Mouse (Mus musculus) midbrain, embryonic 12.5 days (tissue): ENCODE measurements around the gene Pik3ca. TPM values are rescaled to one million over a fixed set of nuclear protein-coding genes. Genes with fewer than 3 reads are reported as not detected.

ENCODE experiments used
- ATAC-seq: fragments of 200-750 bp; cut with Nextera tagmentation; 2 replicates; pipeline ENCODE4 v1.8.0; 2017; ENCODE audit warnings: low read depth, moderate TSS enrichment, moderate library complexity; ENCODE audit not compliant: low FRiP score
- H3K27ac ChIP-seq: fragments of 300-500 bp; sonication (generic); replicated peaks from 2 replicates; pipeline ENCODE4 v1.5.1; 2016; ENCODE audit warnings: mild to moderate bottlenecking
- H3K27me3 ChIP-seq: fragments of 300-500 bp; sonication (generic); 2 replicates; pipeline ENCODE4 v1.6.1; 2016; ENCODE audit warnings: mild to moderate bottlenecking
- H3K36me3 ChIP-seq: fragments of 300-500 bp; sonication (generic); 2 replicates; pipeline ENCODE4 v1.6.1; 2016
- H3K4me1 ChIP-seq: fragments of 300-500 bp; sonication (generic); 2 replicates; pipeline ENCODE4 v1.6.1; 2016
- H3K4me2 ChIP-seq: fragments of 300-500 bp; sonication (generic); replicated peaks from 2 replicates; pipeline ENCODE4 v1.6.1; 2016; ENCODE audit warnings: mild to moderate bottlenecking, moderate library complexity
- H3K4me3 ChIP-seq: fragments of 300-500 bp; sonication (generic); 2 replicates; pipeline ENCODE4 v1.5.1; 2016; ENCODE audit warnings: mild to moderate bottlenecking
- H3K9ac ChIP-seq: fragments of 300-500 bp; sonication (generic); replicated peaks from 2 replicates; pipeline ENCODE4 v1.6.1; 2016; ENCODE audit warnings: mild to moderate bottlenecking, moderate library complexity
- H3K9me3 ChIP-seq: fragments of 300-500 bp; sonication (generic); 2 replicates; pipeline ENCODE4 v1.6.1; 2016; ENCODE audit warnings: mild to moderate bottlenecking
- WGBS: fragments of 180-500 bp; shearing (Covaris S2); methylation state at CpG from one replicate; pipeline ENCODE4 v1.1.7; 2016; 5-methylcytosine and 5-hydroxymethylcytosine counted together
- polyA plus RNA-seq: library from polyadenylated mRNA; unstranded; fragments of >200 nt; fragmentation: Nextera tagmentation; extraction: Ambion mirVana; gene quantifications from 2 replicates; pipeline ENCODE4 v1.2.1, GENCODE M21; 2016

Gene Pik3ca
- 10.2 and 12.0 TPM in 2 replicates for polyA plus RNA-seq

- ATAC-seq = peak; percentile 73
- no peaks in the 10 kb centered on the region for H3K9me3 ChIP-seq
- H3K36me3 ChIP-seq = no peaks in the 10 kb centered on the region
- H3K27ac ChIP-seq = peak within 1 kb of the TSS; percentile 96
- H3K9ac ChIP-seq = peak within 1 kb of the TSS; percentile 93
- WGBS = under 1% methylated on average over 32 of the region's 65 CpGs
- H3K4me3 ChIP-seq = peak within 1 kb of the TSS; percentile 95
- H3K4me2 ChIP-seq = peak within 1 kb of the TSS; percentile 69
- H3K27me3 ChIP-seq = peaks cover 9% of the 10 kb centered on the region; the same call in 1 of the 2 replicates
- peaks cover 25% of the 10 kb centered on the region for H3K4me1 ChIP-seq
Observed at GRCm38 (mm10) chr3:32397461-32398174, at the start of gene Pik3ca. Gene Pik3ca, plus strand, starts transcription at chr3:32397671.

- Histone ChIP-seq H3K9me3 (no peaks in the 10 kb centered on the region), H3K4me2 (no peak overlapping the region), H3K27me3 (no peaks in the 10 kb centered on the region), H3K4me1 (no peaks in the 10 kb centered on the region), H3K27ac (no peak overlapping the region), H3K4me3 (no peak overlapping the region), H3K36me3 (peaks cover 14% of the 10 kb centered on the region), H3K9ac (no peak overlapping the region)
- WGBS = 97% methylated on average over 6 of the region's 6 CpGs
- ATAC-seq = no peak
Observed at GRCm38 (mm10) chr3:32347881-32348280, 49.6 kb upstream of the Pik3ca start.

- no peak for ATAC-seq
- WGBS = 61% methylated on average over 6 of the region's 6 CpGs
- Histone ChIP-seq H3K36me3 (no peaks in the 10 kb centered on the region), H3K4me3 (no peak overlapping the region), H3K4me2 (no peak overlapping the region), H3K4me1 (peaks cover 18% of the 10 kb centered on the region), H3K27me3 (no peaks in the 10 kb centered on the region), H3K9ac (no peak overlapping the region), H3K9me3 (no peaks in the 10 kb centered on the region), H3K27ac (no peak overlapping the region)
Observed at GRCm38 (mm10) chr3:32361221-32361620, 36.2 kb upstream of the Pik3ca start.

- Histone ChIP-seq H3K4me2 (peak overlapping the region; percentile 70), H3K27ac (no peak overlapping the region), H3K4me1 (peaks cover 23% of the 10 kb centered on the region), H3K4me3 (peak overlapping the region; percentile 91), H3K9ac (peak overlapping the region; percentile 41; the same call in 1 of the 2 replicates), H3K36me3 (no peaks in the 10 kb centered on the region), H3K27me3 (0 out of 2 replicates have a peak, but pooled peaks cover 3% of the 10 kb centered on the region), H3K9me3 (no peaks in the 10 kb centered on the region)
- no peak for ATAC-seq
- 48% methylated on average over 4 of the region's 4 CpGs for WGBS
Observed at GRCm38 (mm10) chr3:32364195-32364594, 33.3 kb upstream of the Pik3ca start.

GRCm38 (mm10) chr3:32364841-32365545 lies 32.5 kb upstream of the Pik3ca start:
- Histone ChIP-seq H3K4me2 (peak overlapping the region; percentile 70), H3K36me3 (no peaks in the 10 kb centered on the region), H3K9me3 (no peaks in the 10 kb centered on the region), H3K4me3 (peak overlapping the region; percentile 91), H3K27ac (peak overlapping the region; percentile 92), H3K9ac (peak overlapping the region; percentile 90), H3K27me3 (0 out of 2 replicates have a peak, but pooled peaks cover 3% of the 10 kb centered on the region), H3K4me1 (peaks cover 23% of the 10 kb centered on the region)
- WGBS = under 1% methylated on average over 48 of the region's 54 CpGs
- ATAC-seq = peak; percentile 76

- H3K9ac ChIP-seq = peak within 1 kb of the TSS; percentile 90
- ATAC-seq = peak; percentile 83
- WGBS = 4% methylated on average over 40 of the region's 48 CpGs
- no peaks in the 10 kb centered on the region for H3K36me3 ChIP-seq
- H3K4me2 ChIP-seq = peak within 1 kb of the TSS; percentile 70
- H3K27ac ChIP-seq = peak within 1 kb of the TSS; percentile 92
- peak within 1 kb of the TSS; percentile 91 for H3K4me3 ChIP-seq
- H3K9me3 ChIP-seq = no peaks in the 10 kb centered on the region
- H3K27me3 ChIP-seq = 0 out of 2 replicates have a peak, but pooled peaks cover 3% of the 10 kb centered on the region
- peaks cover 23% of the 10 kb centered on the region for H3K4me1 ChIP-seq
Observed at GRCm38 (mm10) chr3:32365546-32366245, 31.8 kb upstream of the Pik3ca start, which contains the start of gene Zmat3. Gene Zmat3, minus strand, starts transcription at chr3:32366014.

- 0 out of 2 replicates have a peak, but pooled peaks cover 3% of the 10 kb centered on the region for H3K27me3 ChIP-seq
- peak; percentile 16; the same call in 1 of the 2 replicates for ATAC-seq
- H3K9ac ChIP-seq = peak overlapping the region; percentile 90; the same call in 1 of the 2 replicates
- H3K27ac ChIP-seq = peak overlapping the region; percentile 92
- peak overlapping the region; percentile 91 for H3K4me3 ChIP-seq
- H3K36me3 ChIP-seq = no peaks in the 10 kb centered on the region
- H3K4me1 ChIP-seq = peaks cover 17% of the 10 kb centered on the region
- peak overlapping the region; percentile 70 for H3K4me2 ChIP-seq
- 59% methylated on average over 17 of the region's 17 CpGs for WGBS
- no peaks in the 10 kb centered on the region for H3K9me3 ChIP-seq
Observed at GRCm38 (mm10) chr3:32366246-32366734, 31.2 kb upstream of the Pik3ca start.

GRCm38 (mm10) chr3:32367516-32367915 lies 30.0 kb upstream of the Pik3ca start:
- Histone ChIP-seq H3K4me1 (peaks cover 16% of the 10 kb centered on the region), H3K27me3 (0 out of 2 replicates have a peak, but pooled peaks cover 3% of the 10 kb centered on the region), H3K9ac (no peak overlapping the region), H3K4me2 (no peak overlapping the region), H3K4me3 (no peak overlapping the region), H3K27ac (no peak overlapping the region), H3K9me3 (no peaks in the 10 kb centered on the region), H3K36me3 (no peaks in the 10 kb centered on the region)
- WGBS = 82% methylated on average over 1 of the region's 1 CpGs
- ATAC-seq = no peak

- no peak overlapping the region for H3K27ac ChIP-seq
- H3K4me2 ChIP-seq = no peak overlapping the region
- H3K9ac ChIP-seq = no peak overlapping the region
- H3K36me3 ChIP-seq = no peaks in the 10 kb centered on the region
- H3K9me3 ChIP-seq = no peaks in the 10 kb centered on the region
- 73% methylated on average over 7 of the region's 7 CpGs for WGBS
- H3K4me1 ChIP-seq = no peaks in the 10 kb centered on the region
- no peak for ATAC-seq
- no peak overlapping the region for H3K4me3 ChIP-seq
- no peaks in the 10 kb centered on the region for H3K27me3 ChIP-seq
Observed at GRCm38 (mm10) chr3:32371957-32372356, 25.5 kb upstream of the Pik3ca start.

GRCm38 (mm10) chr3:32372470-32372869 lies 25.0 kb upstream of the Pik3ca start:
- no peak overlapping the region for H3K9ac ChIP-seq
- no peaks in the 10 kb centered on the region for H3K36me3 ChIP-seq
- no peak overlapping the region for H3K4me3 ChIP-seq
- H3K4me2 ChIP-seq = no peak overlapping the region
- H3K27me3 ChIP-seq = no peaks in the 10 kb centered on the region
- no peaks in the 10 kb centered on the region for H3K9me3 ChIP-seq
- H3K4me1 ChIP-seq = no peaks in the 10 kb centered on the region
- WGBS = 89% methylated on average over 8 of the region's 8 CpGs
- no peak for ATAC-seq
- H3K27ac ChIP-seq = no peak overlapping the region

GRCm38 (mm10) chr3:32373236-32373635 lies 24.2 kb upstream of the Pik3ca start:
- Histone ChIP-seq H3K9me3 (no peaks in the 10 kb centered on the region), H3K36me3 (no peaks in the 10 kb centered on the region), H3K4me1 (no peaks in the 10 kb centered on the region), H3K4me3 (no peak overlapping the region), H3K4me2 (no peak overlapping the region), H3K27me3 (no peaks in the 10 kb centered on the region), H3K9ac (no peak overlapping the region), H3K27ac (no peak overlapping the region)
- WGBS = 82% methylated on average over 6 of the region's 6 CpGs
- ATAC-seq = no peak
